Mouse (Mus musculus) embryonic facial prominence, embryonic 10.5 days (tissue): ENCODE data around the gene Eif4g1. TPM values are rescaled to one million over a fixed set of nuclear protein-coding genes. Genes with fewer than 3 reads are reported as not detected.

ENCODE experiments used
- DNase-seq: peaks from one replicate; pipeline ENCODE4 v3.0.0-alpha.2; 2017; ENCODE audit warnings: low spot score
- H3K27ac ChIP-seq: fragments of 300-500 bp; sonication (generic); replicated peaks from 2 replicates; pipeline ENCODE4 v1.5.1; 2016; ENCODE audit warnings: mild to moderate bottlenecking
- H3K27me3 ChIP-seq: fragments of 300-500 bp; sonication (generic); replicated peaks from 2 replicates; pipeline ENCODE4 v1.6.1; 2016; ENCODE audit warnings: low read depth, mild to moderate bottlenecking; ENCODE audit not compliant: poor library complexity, severe bottlenecking
- H3K36me3 ChIP-seq: fragments of 300-500 bp; sonication (generic); replicated peaks from 2 replicates; pipeline ENCODE4 v1.6.1; 2016; ENCODE audit warnings: mild to moderate bottlenecking, moderate library complexity
- H3K4me1 ChIP-seq: fragments of 300-500 bp; sonication (generic); 2 replicates; pipeline ENCODE4 v1.6.1; 2016
- H3K4me3 ChIP-seq: fragments of 300-500 bp; sonication (generic); 2 replicates; pipeline ENCODE4 v1.5.1; 2016; ENCODE audit warnings: mild to moderate bottlenecking, moderate library complexity
- H3K9me3 ChIP-seq: fragments of 300-500 bp; sonication (generic); 2 replicates; pipeline ENCODE4 v1.6.1; 2016; ENCODE audit warnings: mild to moderate bottlenecking
- WGBS: fragments of 180-500 bp; shearing (Covaris S2); methylation state at CpG from one replicate; pipeline ENCODE4 v1.1.7; 2016; 5-methylcytosine and 5-hydroxymethylcytosine counted together
- polyA plus RNA-seq: library from polyadenylated mRNA; unstranded; fragments of >200 nt; fragmentation: Nextera tagmentation; extraction: Ambion mirVana; gene quantifications from 2 replicates; pipeline ENCODE4 v1.2.1, GENCODE M21; 2016

Gene Eif4g1
- polyA plus RNA-seq, 1 experiment from 2014 or later = 251 TPM

DNA sequence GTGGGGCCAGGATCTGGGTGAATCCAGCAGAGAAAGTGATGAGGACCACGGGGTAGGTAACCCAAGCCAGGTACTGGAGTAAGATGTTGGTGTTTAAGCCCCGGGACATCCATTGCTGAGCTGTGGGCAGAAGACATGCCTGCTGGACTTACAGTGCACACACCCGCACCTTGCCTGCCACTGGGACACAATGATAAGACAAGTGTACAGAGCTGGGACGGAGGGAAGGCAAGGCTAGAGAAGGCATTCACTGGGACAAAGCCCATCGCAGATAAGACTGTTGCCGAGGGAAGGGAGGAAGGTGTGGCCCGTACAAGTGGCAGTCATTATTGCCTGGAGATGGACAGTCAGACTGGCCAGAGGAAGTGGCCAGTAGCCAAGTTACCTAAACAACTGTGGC, 44.8 kb downstream of the Eif4g1 start:
- 85% methylated on average over 7 of the region's 7 CpGs for WGBS
- Histone ChIP-seq H3K36me3 (peaks cover 58% of the 10 kb centered on the region), H3K4me1 (peaks cover 44% of the 10 kb centered on the region)

DNA sequence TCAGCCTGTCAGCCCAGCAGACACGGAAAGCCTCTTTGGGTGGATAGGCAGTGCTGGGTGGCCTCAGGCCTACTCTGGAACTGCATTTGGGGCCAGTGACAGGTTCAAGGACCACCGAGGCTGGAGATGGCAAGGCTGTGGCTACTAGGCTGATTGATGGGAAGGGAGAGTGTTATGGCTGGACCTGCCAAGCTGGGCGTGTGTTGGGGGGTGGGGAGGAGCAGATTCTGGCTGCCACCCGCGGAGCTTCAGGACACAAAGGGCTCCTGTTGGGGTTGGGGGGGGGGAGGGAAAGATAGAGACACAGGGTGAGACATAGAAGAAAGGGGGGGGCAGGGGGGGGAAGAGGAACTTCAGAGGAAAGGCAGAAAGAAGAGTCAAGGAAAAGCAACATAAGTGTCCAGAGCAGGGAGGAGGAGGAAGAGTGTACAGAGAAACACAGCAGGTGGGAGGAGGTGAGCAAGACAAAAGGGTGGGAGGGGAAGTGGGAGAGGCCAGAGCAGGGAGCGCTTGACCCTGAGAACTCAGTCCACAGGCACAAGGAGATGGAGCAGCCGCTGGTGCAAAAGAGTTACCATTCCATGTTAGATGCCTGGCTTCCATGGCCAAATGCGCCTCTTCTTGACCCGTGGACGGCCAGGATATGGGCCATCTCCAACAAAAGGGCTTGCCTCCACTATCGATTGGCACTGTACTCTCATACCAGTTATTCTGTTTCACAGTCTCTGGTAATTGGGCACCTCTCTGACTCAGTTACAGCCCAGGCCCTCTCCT, 46.4 kb downstream of the Eif4g1 start:
- peaks cover 43% of the 10 kb centered on the region for H3K36me3 ChIP-seq

More for the DNA sequence above, 44.8 kb downstream of the Eif4g1 start:
- Histone ChIP-seq H3K27me3 (no peaks in the 10 kb centered on the region; the same call in 1 of the 2 replicates), H3K4me3 (no peak overlapping the region), H3K9me3 (no peaks in the 10 kb centered on the region), H3K27ac (no peak overlapping the region)
- no peak for DNase-seq

DNA sequence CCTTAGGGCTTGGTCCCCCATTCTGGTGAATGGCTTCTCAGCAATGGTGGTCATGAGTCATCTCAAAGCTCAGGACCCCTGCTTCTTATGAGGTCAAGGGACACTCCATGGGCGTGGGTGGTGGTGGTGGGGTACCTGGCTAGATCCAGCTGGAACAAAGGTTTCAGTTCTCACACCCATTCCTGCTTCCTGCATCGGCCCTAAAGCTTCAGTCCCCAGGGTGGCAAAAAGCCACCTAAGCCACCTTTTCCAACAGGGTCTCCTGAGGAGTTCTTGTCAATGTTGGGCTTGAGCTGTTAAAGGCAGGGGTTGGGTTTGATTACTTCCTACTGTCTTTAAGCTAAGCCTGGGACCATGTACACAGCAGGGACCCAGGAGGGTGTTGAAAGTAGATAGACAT, 47.0 kb downstream of the Eif4g1 start:
- Histone ChIP-seq H3K36me3 (peaks cover 43% of the 10 kb centered on the region), H3K4me1 (peaks cover 52% of the 10 kb centered on the region), H3K9me3 (no peaks in the 10 kb centered on the region), H3K4me3 (peak overlapping the region; percentile 77), H3K27me3 (no peaks in the 10 kb centered on the region; the same call in 1 of the 2 replicates), H3K27ac (peak overlapping the region; percentile 93)
- 54% methylated on average over 2 of the region's 2 CpGs for WGBS
- no peak for DNase-seq

More for the DNA sequence above, 46.4 kb downstream of the Eif4g1 start:
- Histone ChIP-seq H3K4me3 (peak overlapping the region; percentile 77), H3K4me1 (peaks cover 52% of the 10 kb centered on the region), H3K9me3 (no peaks in the 10 kb centered on the region), H3K27ac (peak overlapping the region; percentile 37), H3K27me3 (no peaks in the 10 kb centered on the region; the same call in 1 of the 2 replicates)
- 31% methylated on average over 11 of the region's 11 CpGs for WGBS
- no peak for DNase-seq

DNA sequence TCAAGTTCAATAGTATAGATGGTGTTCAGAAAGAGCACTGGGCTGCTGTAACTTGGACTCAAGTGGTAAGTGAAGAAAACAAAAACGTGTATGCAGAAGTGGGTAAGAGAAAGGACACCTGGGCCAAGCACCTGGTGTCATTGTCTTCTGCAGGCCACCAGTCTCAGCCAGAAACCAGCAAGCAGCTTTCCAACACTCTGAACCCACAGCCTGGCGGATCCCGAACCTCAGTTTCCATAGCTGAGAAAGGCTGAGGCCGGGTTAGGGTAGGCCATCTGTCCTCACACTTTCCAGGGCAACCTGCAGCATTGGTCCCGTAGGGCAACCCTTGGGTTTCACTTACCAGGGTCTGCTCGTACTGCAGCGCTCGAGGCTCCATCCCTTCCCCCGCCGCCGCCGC, 47.5 kb downstream of the Eif4g1 start:
- no peak for DNase-seq
- peak overlapping the region; percentile 93 for H3K27ac ChIP-seq
- H3K4me3 ChIP-seq = peak overlapping the region; percentile 77
- no peaks in the 10 kb centered on the region for H3K9me3 ChIP-seq
- under 1% methylated on average over 12 of the region's 12 CpGs for WGBS
- H3K36me3 ChIP-seq = peaks cover 43% of the 10 kb centered on the region
- peaks cover 52% of the 10 kb centered on the region for H3K4me1 ChIP-seq
- H3K27me3 ChIP-seq = no peaks in the 10 kb centered on the region; the same call in 1 of the 2 replicates

DNA sequence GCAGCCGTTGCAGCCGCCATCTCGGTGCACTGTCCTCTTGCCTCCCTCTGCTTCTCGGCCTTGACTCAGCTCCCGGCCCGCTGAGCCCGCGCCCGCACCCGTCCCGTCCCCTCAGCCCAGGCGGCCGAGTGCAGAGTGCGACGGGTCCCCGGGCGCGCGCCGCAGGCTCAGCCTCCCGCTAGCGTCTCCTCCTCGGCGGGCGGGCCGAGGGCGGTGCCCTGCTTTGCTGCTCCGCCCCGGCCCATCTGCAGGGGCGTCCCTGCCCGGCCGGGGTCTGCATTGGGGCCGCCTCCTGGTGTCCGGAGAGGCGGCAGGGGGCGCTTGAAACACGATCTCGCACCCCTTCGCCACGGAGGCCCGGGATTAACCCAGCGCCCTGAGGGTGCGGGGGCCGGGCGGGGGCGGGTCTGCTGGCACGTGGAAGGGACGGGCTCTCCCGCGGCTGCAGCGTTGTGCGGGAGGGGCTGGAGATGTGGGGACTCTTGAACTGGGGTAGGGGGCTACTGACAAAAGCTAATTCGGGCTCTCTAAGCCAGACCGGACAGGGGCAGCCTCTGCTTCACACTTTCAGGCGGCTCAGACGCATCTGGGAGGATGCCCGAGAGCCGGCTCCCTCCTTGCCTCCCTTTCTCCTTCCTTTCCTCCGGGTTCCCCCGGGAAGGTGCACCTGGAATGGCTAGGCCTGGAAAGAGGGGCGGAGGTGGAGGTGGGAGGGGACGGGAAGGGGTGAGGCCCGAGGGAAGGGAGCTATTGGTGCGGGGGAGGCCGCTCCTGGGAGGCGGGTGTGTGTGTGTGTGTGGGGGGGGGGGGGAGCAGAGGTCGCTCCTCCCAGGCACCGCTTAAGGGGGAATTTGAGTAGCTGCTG, 48.1 kb downstream of the Eif4g1 start:
- peaks cover 52% of the 10 kb centered on the region for H3K4me1 ChIP-seq
- peak; percentile 94 for DNase-seq
- peak overlapping the region; percentile 77 for H3K4me3 ChIP-seq
- WGBS = under 1% methylated on average over 68 of the region's 68 CpGs
- no peaks in the 10 kb centered on the region for H3K9me3 ChIP-seq
- H3K36me3 ChIP-seq = peaks cover 43% of the 10 kb centered on the region
- no peaks in the 10 kb centered on the region; the same call in 1 of the 2 replicates for H3K27me3 ChIP-seq
- peak overlapping the region; percentile 93 for H3K27ac ChIP-seq

GRCm38 (mm10) chr16:20716841-20717180, 48.7 kb downstream of the Eif4g1 start:
- Histone ChIP-seq H3K36me3 (peaks cover 43% of the 10 kb centered on the region), H3K27ac (peak overlapping the region; percentile 93), H3K4me1 (peaks cover 52% of the 10 kb centered on the region), H3K9me3 (no peaks in the 10 kb centered on the region), H3K27me3 (no peaks in the 10 kb centered on the region; the same call in 1 of the 2 replicates), H3K4me3 (peak overlapping the region; percentile 77)
- no peak for DNase-seq
- WGBS = under 1% methylated on average over 8 of the region's 8 CpGs

- Histone ChIP-seq H3K9me3 (no peaks in the 10 kb centered on the region), H3K36me3 (peaks cover 43% of the 10 kb centered on the region), H3K4me1 (peaks cover 53% of the 10 kb centered on the region), H3K27me3 (no peaks in the 10 kb centered on the region; the same call in 1 of the 2 replicates), H3K27ac (peak within 1 kb of the TSS; percentile 93), H3K4me3 (peak within 1 kb of the TSS; percentile 77)
- under 1% methylated on average over 62 of the region's 62 CpGs for WGBS
- peak; percentile 96 for DNase-seq
Observed at GRCm38 (mm10) chr16:20717181-20717977, 49.3 kb downstream of the Eif4g1 start, which contains the start of the genes Polr2h and Clcn2. Gene Polr2h (plus strand): TSS chr16:20717665. Gene Clcn2 (minus strand): TSS chr16:20717746.

GRCm38 (mm10) chr16:20717978-20718670, 50.0 kb downstream of the Eif4g1 start:
- 2% methylated on average over 18 of the region's 18 CpGs for WGBS
- Histone ChIP-seq H3K4me1 (peaks cover 50% of the 10 kb centered on the region), H3K27ac (peak overlapping the region; percentile 93), H3K4me3 (peak overlapping the region; percentile 77), H3K9me3 (no peaks in the 10 kb centered on the region), H3K36me3 (peaks cover 39% of the 10 kb centered on the region), H3K27me3 (no peaks in the 10 kb centered on the region; the same call in 1 of the 2 replicates)
- DNase-seq = no peak

DNA sequence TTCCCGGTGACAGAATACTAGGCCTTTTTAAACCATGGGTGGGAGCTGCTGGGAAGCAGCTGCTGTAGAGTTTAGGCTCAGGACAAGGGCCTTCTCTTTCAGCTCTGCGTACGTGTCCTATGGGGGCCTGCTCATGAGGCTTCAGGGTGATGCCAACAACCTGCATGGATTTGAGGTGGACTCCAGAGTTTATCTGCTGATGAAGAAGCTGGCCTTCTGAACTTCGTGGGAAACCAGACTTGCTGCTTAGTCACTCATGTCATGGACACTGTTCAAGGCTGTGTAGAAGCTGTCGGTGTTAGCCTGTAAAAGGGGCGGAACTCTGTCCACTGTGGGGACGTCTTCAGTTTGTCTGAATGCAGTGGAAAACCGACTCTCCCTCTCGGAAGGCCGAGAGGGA, 53.7 kb downstream of the Eif4g1 start:
- WGBS = 90% methylated on average over 10 of the region's 10 CpGs
- DNase-seq = no peak

DNA sequence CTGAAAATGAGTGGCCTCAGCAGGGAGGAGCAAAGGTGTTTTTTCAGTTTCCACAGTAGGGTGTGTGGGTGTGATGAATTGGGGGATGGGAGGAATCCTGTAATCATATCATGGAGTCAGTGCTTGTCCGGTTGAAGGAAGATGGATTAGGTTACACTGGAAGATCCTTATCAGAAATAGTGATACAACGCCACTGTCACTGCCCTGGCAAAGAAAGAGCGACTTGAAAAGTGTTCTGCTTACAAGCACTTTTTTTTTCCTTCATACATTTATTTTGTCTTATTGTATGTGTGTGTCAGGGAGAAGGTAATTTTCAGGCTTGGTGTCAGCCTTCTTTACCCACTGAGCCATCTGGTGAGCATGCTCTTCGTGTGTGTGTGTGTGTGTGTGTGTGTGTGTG, 54.6 kb downstream of the Eif4g1 start:
- peaks cover 34% of the 10 kb centered on the region for H3K36me3 ChIP-seq
- WGBS = 72% methylated on average over 4 of the region's 4 CpGs

More for the DNA sequence above, 53.7 kb downstream of the Eif4g1 start:
- H3K27me3 ChIP-seq = no peaks in the 10 kb centered on the region
- H3K36me3 ChIP-seq = peaks cover 34% of the 10 kb centered on the region
- no peak overlapping the region for H3K27ac ChIP-seq
- peaks cover 28% of the 10 kb centered on the region for H3K4me1 ChIP-seq
- no peak overlapping the region for H3K4me3 ChIP-seq
- H3K9me3 ChIP-seq = no peaks in the 10 kb centered on the region

GRCm38 (mm10) chr16:20723247-20723646, 55.1 kb downstream of the Eif4g1 start:
- H3K4me1 ChIP-seq = peaks cover 19% of the 10 kb centered on the region
- H3K9me3 ChIP-seq = no peaks in the 10 kb centered on the region
- peaks cover 34% of the 10 kb centered on the region for H3K36me3 ChIP-seq
- no peaks in the 10 kb centered on the region for H3K27me3 ChIP-seq
- no peak overlapping the region for H3K4me3 ChIP-seq
- no peak overlapping the region for H3K27ac ChIP-seq
- WGBS = 55% methylated on average over 4 of the region's 4 CpGs
- no peak for DNase-seq

More for the DNA sequence above, 54.6 kb downstream of the Eif4g1 start:
- no peak overlapping the region for H3K27ac ChIP-seq
- no peaks in the 10 kb centered on the region for H3K27me3 ChIP-seq
- no peak overlapping the region for H3K4me3 ChIP-seq
- H3K9me3 ChIP-seq = no peaks in the 10 kb centered on the region
- no peak for DNase-seq
- H3K4me1 ChIP-seq = peaks cover 20% of the 10 kb centered on the region
